Mouse (Mus musculus) lung, adult 18-20 months (tissue): ENCODE data around the gene Psmd4.
"Not testable (repeated sequence)": the region's sequence is repeated elsewhere in the genome, so short reads cannot be mapped to it uniquely, and the experiment has no call there.

Experiments used
- DNase-seq, 2 experiments: peaks; one replicate each; pipeline ENCODE4 v3.0.0; 2022; ENCODE audit warnings: mixed read lengths in 2 of 2

The Psmd4 gene

DNA sequence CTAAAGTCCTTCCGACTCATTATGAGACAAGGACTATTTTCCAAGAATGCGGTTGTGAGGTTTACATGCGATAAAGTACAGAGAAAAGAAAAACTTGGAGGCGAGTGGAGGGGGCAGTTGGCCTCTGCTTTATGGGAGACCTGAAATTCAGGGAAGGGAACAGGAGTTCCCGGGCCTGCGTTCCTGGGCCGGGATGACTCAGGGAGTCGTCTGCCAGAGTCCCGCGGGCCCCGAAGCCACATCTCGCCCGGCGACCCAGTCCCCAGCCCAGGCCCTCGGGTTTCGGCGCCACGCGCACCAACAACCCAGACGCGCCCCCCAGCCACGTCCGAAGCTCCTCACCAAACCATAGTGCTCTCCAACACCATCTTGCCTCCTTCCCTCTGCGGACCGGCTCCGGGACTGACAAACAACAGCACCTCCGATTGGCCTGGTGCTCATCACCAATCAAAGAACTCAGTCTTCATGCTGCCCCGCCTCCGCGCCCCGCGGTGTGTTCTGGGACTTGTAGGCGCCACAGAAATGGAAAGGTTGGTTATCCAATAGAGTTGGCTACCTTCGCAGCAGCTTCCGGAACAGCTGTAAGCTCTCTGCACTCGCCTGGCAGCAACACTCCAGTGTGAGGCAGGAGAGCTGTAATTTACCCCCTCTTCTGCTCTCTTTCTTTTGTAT lies at the start of gene Psmd4:
Gene Psmd4 (minus strand): TSS at position 449 of the 672 bp plus-strand sequence.
- DNase-seq = peak; percentile 99

- DNase-seq = no peak
These were observed 45.7 kb upstream of the Psmd4 start for GRCm38 (mm10) chr3:95088071-95088470.

DNA sequence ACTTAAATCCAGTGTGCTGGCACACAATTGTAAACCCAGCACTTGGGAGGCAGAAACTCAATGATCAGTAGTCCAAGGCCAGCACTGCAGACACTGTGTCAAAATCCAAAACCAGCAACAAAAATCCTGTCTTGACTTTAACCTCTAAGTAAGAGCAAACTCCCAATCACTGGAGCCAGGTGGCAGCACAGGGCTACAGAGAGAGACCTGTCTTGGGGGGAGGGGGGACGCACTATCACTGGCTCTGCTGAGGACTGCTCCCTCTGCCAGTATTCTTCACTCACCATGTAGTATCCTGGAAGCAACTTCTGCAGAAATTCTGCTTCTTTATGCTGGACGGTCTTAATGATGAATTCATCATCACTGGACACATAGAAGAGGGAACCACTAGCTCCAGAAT lies 29.2 kb upstream of the Psmd4 start:
- DNase-seq = no peak

DNA sequence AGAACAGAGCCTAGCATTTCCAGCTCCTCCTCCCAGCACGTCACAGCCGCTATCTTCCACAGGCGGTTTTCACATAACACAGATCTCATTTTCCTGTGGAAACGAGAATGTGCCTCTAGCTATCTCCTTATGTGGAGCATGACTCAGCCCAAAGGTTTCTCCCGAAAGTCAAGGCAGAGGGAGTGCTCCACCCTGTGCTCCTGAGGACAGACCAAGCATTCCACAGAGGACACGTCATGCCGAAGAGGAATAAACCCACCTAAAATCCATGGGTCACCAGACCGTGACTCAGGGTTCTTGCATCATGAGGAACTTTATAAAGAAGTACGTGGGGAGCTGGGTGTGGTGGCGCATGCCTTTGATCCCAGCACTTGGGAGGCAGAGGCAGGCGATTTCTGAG lies 24.2 kb upstream of the Psmd4 start:
- peak; percentile 30 to 38 for DNase-seq

DNA sequence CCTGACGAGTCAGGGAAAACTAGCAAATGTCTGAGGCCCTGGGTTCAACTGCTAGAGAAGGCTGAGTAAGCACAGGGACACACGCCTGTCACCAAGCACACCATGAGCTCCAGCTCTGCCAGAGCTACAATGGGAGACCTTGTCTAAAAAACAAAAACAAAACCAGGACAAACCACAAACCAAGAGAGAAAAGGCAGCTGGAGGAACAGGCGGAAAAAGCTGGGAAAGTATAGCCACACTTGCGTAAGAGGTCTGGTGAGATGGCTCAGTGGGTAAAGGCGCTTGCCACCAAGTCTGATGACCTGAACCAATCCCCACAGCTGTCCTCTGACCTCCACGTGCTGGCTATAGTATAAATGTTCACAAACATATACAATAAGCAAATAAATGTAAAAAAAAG lies 23.7 kb upstream of the Psmd4 start:
- DNase-seq = no peak

- DNase-seq = no peak
These were observed 23.1 kb upstream of the Psmd4 start for GRCm38 (mm10) chr3:95065553-95065952.

GRCm38 (mm10) chr3:95063741-95064140 lies 21.3 kb upstream of the Psmd4 start:
- DNase-seq = no peak

DNA sequence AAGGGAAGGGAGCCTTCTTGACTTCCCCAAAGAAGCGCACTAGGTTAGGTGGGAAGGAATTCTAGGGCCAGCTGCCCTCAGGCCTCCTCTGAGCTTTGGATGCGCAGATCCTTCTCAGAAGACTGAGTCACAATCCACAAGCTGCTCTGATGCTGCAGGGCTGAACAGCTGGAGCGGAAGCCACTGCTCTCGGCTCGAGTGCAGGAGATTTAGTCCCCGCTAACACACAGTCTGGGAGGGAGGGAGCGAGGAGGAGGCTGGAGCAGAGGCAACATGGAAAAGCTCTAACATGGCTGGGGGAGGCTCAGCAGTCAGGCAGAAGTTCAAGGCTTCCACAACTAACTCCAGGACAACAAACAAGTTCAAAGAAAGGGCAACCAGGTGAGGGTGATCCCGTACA lies 15.7 kb upstream of the Psmd4 start:
- DNase-seq = no peak

DNA sequence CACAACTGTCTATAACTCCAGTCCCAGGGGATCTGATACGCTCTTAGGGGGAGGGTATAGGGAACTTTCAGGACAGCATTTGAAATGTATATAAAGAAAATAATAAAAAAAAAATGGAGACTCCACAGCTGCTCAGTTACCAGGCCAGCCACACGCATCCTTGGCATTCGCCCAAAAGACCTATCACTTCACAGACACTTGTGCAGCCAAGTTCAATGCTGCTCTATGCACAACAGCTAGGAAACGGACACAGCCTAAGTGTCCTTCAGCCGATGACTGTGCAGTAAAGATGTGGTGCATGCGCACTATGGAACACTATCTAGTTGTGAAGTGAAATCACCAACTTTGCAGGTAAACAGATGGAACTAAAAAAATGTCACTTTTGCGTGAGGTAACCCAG lies 13.9 kb upstream of the Psmd4 start:
- no peak for DNase-seq

DNA sequence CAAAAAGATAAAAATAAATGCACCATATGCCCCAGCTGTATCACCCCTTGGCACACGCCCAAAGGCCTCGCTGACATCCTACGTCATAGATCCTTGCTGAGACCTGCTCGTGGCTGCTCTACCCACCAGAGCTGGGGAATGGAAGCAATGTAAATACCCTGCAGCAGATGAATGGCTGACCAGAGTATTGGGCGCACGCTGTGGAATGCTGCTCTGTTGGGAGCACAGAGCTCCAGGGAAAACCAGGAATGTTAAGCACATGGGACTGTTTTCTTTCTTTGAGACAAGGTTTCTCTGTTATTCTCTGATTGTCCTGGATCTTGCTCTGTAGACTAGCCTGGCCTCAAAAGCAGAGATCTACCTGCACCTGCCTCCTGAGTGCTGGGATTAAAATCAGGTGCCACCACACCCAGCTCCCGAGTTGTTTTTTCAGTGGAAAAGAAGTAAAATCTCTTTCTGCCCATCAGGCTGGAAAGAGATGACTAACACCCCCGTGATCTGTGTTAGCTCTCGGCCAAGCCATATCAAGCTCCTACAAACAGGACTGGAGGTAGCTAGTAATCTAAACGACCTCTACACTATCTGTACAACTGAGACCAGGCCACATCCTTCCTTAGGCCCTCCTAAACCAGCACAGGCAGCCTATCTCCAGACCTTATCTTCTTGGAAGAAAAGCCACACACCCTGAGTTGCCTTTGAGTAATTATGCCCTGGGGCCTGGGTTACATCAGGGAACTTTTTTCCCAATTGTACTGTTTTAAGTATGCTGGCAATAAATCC lies 12.3 kb upstream of the Psmd4 start:
- DNase-seq = peak in 1 of 2 experiments; percentile 10

- DNase-seq = peak in 1 of 2 experiments; percentile 34
These were observed 11.3 kb upstream of the Psmd4 start for GRCm38 (mm10) chr3:95053701-95054100.

GRCm38 (mm10) chr3:95052959-95053358 lies 10.5 kb upstream of the Psmd4 start:
- DNase-seq = peak in 1 of 2 experiments; percentile 52

DNA sequence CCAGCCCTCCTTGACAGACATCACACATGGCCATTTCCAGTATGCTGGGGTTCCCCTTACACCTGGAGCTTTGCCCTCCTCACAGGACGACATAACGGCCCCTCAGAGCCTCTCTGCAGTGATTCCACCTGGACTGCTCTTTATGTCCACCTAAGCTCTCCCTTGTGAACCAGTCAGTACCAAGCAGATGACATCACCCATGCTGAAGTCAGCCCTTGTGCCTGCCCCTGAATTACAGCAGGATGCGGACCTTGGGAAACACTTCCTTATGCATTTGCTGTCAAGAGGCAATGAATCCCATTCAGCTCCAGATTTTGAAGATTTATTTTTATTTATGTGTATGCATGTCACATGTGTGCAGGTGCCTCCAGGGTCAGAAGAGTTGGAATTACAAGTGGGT lies 5.5 kb upstream of the Psmd4 start:
- DNase-seq = no peak

DNA sequence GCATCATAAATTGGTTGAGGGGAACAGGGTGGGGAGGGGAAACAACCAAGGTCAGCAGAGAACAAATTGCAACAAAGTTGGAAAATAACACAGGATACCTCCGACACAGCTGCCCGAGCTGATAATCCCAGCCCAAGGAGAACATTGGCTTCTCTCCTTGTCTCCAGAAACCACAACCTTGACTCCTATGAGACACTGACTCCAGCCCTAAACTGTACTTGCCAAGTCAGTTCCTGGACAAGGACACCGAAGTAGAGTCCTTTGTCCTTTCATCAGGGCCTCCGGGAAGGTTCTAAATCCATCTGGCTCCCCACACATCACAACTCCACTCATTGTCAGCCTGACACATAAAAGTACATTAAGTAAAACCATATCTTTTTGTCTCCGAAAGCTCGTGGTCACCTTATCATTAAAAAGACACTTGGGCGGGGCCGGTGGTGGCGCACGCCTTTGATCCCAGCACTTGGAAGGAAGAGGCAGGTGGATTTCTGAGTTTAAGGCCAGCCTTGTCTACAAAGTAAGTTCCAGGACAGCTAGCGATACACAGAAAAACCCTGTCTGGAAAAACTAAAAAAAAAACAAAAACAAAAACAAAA lies 4.1 kb upstream of the Psmd4 start:
- DNase-seq = no peak

- DNase-seq = no peak
These were observed 837 bp upstream of the Psmd4 start for GRCm38 (mm10) chr3:95043251-95043650.

DNA sequence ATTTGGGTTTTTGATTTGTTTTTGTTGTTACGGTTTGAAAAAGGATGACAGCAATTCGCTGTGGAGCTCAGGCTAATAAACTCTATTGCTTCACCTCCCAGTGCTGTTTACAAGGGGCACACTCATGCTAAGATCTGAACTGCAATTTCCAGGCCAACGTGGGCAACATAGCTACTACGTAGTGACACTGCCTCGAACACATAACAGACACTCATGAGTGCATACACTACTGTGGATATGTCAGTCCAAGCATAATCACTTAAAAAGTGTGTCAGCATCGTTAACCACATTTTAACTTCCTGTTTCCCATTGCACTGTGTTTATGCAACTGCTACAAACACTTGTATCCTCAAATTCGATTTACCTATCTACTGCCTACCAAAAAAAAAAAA lies 420 bp upstream of the Psmd4 start:
- no peak for DNase-seq

GRCm38 (mm10) chr3:95041625-95042024 lies 789 bp downstream of the Psmd4 start:
- no peak for DNase-seq

- peak in 1 of 2 experiments; percentile 14 for DNase-seq
These were observed 12.5 kb downstream of the Psmd4 start for GRCm38 (mm10) chr3:95029953-95030352.

DNA sequence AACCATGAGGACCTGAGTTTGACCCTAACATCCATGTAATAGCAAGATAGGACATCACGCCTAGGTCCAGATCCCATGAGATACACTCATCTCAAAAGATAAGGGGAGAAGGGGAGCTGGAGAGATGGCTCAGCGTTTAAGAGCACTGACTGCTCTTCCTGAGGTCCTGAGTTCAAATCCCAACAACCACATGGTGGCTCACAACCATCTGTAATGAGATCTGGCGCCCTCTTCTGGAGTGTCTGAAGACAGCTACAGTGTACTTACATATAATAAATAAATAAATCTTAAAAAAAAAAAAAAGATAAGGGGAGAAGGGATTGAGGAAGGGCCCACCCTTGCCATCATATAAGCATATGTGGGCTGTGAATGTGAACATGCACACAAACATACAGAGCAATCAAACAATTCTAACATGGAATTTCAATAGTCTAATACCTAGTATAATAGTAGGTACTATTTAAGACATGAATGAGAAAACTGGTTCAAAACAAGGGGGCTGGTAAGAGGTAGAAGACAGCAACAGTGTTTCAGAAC lies 13.1 kb downstream of the Psmd4 start:
- not testable (repeated sequence) for DNase-seq

- DNase-seq = peak in 1 of 2 experiments; percentile 12
These were observed 13.8 kb downstream of the Psmd4 start for GRCm38 (mm10) chr3:95028603-95029002.

GRCm38 (mm10) chr3:95027701-95028100 lies 14.7 kb downstream of the Psmd4 start:
- peak in 1 of 2 experiments; percentile 23 for DNase-seq

DNA sequence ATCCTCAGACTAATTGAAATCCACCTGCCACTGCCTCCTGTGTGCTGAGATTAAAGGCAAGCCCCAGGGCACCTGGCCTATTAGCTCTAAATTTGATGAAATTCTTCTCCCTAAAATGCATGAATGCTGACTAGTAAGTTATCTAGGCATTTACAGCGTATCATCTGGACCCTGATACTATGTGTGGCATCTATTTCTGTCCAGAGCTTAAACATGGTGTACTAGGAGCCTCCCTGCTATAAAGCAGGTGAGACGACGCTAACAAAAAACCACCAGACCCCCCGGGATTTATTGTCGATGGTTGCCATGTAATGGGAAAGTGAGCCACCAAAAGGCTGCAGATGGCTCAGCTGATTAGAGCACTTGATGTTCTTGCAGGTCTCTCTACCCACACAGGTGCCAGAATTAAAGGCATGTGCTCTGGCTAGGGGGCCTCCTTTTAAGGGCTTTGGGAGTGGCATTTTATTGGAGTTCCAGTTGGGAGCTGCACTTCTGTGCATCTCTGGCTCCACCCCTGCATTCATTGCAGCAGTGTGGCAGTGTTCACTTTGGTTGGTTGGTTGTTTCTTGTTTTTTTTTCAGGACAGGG lies 15.3 kb downstream of the Psmd4 start:
- DNase-seq = no peak

- peak in 1 of 2 experiments; percentile 16 for DNase-seq
These were observed 17.2 kb downstream of the Psmd4 start for GRCm38 (mm10) chr3:95025202-95025601.
